Mouse (Mus musculus) heart, embryonic 16.5 days (tissue): ENCODE measurements around the gene Slc2a5. TPM values are rescaled to one million over a fixed set of nuclear protein-coding genes. Genes with fewer than 3 reads are reported as not detected.

Experiments used
- ATAC-seq: fragments of 200-750 bp; cut with Nextera tagmentation; replicated peaks from 2 replicates; pipeline ENCODE4 v1.8.0; 2017; ENCODE audit warnings: moderate number of reproducible peaks; ENCODE audit not compliant: insufficient read depth, low FRiP score; ENCODE audit errors: extremely low read depth
- H3K27ac ChIP-seq: fragments of 300-500 bp; sonication (generic); 2 replicates; pipeline ENCODE4 v1.5.1; 2014; ENCODE audit warnings: mild to moderate bottlenecking, low read length, control low read depth, moderate library complexity
- H3K27me3 ChIP-seq: fragments of 300-500 bp; sonication (generic); 2 replicates; pipeline ENCODE4 v1.6.1; 2014; ENCODE audit warnings: low read length, mixed read lengths; ENCODE audit not compliant: control insufficient read depth, insufficient read depth
- H3K36me3 ChIP-seq: fragments of 300-500 bp; sonication (generic); 2 replicates; pipeline ENCODE4 v1.6.1; 2014; ENCODE audit not compliant: control insufficient read depth, insufficient read depth
- H3K4me1 ChIP-seq: fragments of 300-500 bp; sonication (generic); 2 replicates; pipeline ENCODE4 v1.6.1; 2014; ENCODE audit warnings: low read length, mixed read lengths; ENCODE audit not compliant: control insufficient read depth, insufficient read depth
- H3K4me2 ChIP-seq: fragments of 300-500 bp; sonication (generic); 2 replicates; pipeline ENCODE4 v1.6.1; 2014; ENCODE audit warnings: low read depth, mild to moderate bottlenecking, control low read depth, low read length
- H3K4me3 ChIP-seq: fragments of 300-500 bp; sonication (generic); 2 replicates; pipeline ENCODE4 v1.5.1; 2014; ENCODE audit warnings: mild to moderate bottlenecking, control low read depth, low read length
- H3K9ac ChIP-seq: fragments of 300-500 bp; sonication (generic); 2 replicates; pipeline ENCODE4 v1.6.1; 2014; ENCODE audit warnings: low read length, control low read depth
- H3K9me3 ChIP-seq: fragments of 300-500 bp; sonication (generic); replicated peaks from 2 replicates; pipeline ENCODE4 v1.6.1; 2016; ENCODE audit warnings: low read length; ENCODE audit not compliant: control insufficient read depth
- WGBS: fragments of 180-500 bp; shearing (Covaris S2); extraction: QIAGEN DNeasy Blood & Tissue Kit; methylation state at CpG from one replicate; pipeline ENCODE4 v1.1.7; 2014; 5-methylcytosine and 5-hydroxymethylcytosine counted together
- polyA plus RNA-seq: library from polyadenylated mRNA; unstranded; fragments of >200 nt; fragmentation: Nextera tagmentation; extraction: Ambion mirVana; gene quantifications from 2 replicates; pipeline ENCODE4 v1.2.1, GENCODE M21; 2015

The Slc2a5 gene
- polyA plus RNA-seq, 1 experiment from 2014 or later: 0.77 TPM

GRCm38 (mm10) chr4:150181304-150181703 is 62.2 kb downstream of the Slc2a5 start:
- no peak overlapping the region for H3K4me3 ChIP-seq
- H3K9ac ChIP-seq: no peak overlapping the region
- H3K36me3 ChIP-seq: no peaks in the 10 kb centered on the region
- WGBS: 87% methylated on average over 7 of the region's 7 CpGs
- H3K27me3 ChIP-seq: no peaks in the 10 kb centered on the region
- ATAC-seq: no peak
- H3K9me3 ChIP-seq: no peaks in the 10 kb centered on the region
- peaks cover 4% of the 10 kb centered on the region; the same call in 1 of the 2 replicates for H3K4me1 ChIP-seq
- no peak overlapping the region for H3K4me2 ChIP-seq
- no peak overlapping the region for H3K27ac ChIP-seq

GRCm38 (mm10) chr4:150188236-150188635 is 69.2 kb downstream of the Slc2a5 start:
- H3K36me3 ChIP-seq: no peaks in the 10 kb centered on the region
- H3K4me2 ChIP-seq: no peak overlapping the region; the same call in 1 of the 2 replicates
- H3K9me3 ChIP-seq: no peaks in the 10 kb centered on the region
- no peaks in the 10 kb centered on the region for H3K4me1 ChIP-seq
- WGBS: 42% methylated on average over 11 of the region's 11 CpGs
- no peaks in the 10 kb centered on the region for H3K27me3 ChIP-seq
- no peak for ATAC-seq
- H3K9ac ChIP-seq: no peak overlapping the region
- no peak overlapping the region for H3K4me3 ChIP-seq
- H3K27ac ChIP-seq: no peak overlapping the region

- Histone ChIP-seq H3K9me3 (no peaks in the 10 kb centered on the region), H3K4me1 (no peaks in the 10 kb centered on the region), H3K4me2 (no peak overlapping the region), H3K27ac (no peak overlapping the region), H3K27me3 (no peaks in the 10 kb centered on the region), H3K36me3 (no peaks in the 10 kb centered on the region), H3K9ac (no peak overlapping the region), H3K4me3 (no peak overlapping the region)
- ATAC-seq: no peak
- 71% methylated on average over 6 of the region's 6 CpGs for WGBS
These were observed 73.1 kb downstream of the Slc2a5 start for GRCm38 (mm10) chr4:150192199-150192598.

Other genes starting within 250 kb of the Slc2a5 start
- 10.5 and 12.4 TPM in 2 replicates for gene Spsb1, start 164.2 kb upstream of the Slc2a5 start, polyA plus RNA-seq
- gene H6pd, start 110.3 kb upstream of the Slc2a5 start, polyA plus RNA-seq: 11.4 and 14.6 TPM in 2 replicates
- 4.3 and 4.5 TPM in 2 replicates for gene Gpr157, start 31.9 kb upstream of the Slc2a5 start, polyA plus RNA-seq
- gene Slc2a7, start 29.7 kb downstream of the Slc2a5 start, polyA plus RNA-seq: not detected in 2 replicates
- gene Car6, start 82.0 kb downstream of the Slc2a5 start, polyA plus RNA-seq: not detected in 2 replicates
- 1,672 and 1,922 TPM in 2 replicates for gene Eno1, start 117.4 kb downstream of the Slc2a5 start, polyA plus RNA-seq
- gene Rere, start 162.4 kb downstream of the Slc2a5 start, polyA plus RNA-seq: 18.0 and 18.5 TPM in 2 replicates